Mouse (Mus musculus): Measurements from ENCODE around the gene Esd. TPM values are rescaled to one million over a fixed set of nuclear protein-coding genes. Genes with fewer than 3 reads are reported as not detected.

Esd gene
- polyA plus RNA-seq, 2 experiments = 174 to 315 TPM

DNA sequence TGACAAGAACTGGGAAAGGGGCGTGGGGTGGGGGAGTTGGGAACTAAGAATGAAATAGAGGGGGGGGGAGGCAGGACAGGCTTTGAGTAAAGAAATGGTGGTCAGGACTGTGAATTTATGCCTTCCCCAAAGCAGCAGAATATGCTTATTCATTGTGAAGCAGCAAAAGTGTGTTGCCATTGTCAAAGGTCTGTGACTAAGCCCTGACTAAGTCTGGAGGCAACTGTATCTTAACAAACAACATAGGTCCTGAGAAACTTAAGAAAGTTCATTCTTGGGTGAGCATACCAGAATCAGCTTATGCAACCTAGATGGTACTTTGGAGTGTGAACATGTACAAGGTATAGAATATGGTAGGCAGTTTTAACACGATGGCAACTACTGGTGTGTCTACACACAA lies 1.3 kb downstream of the Esd start:
- H3K9ac ChIP-seq (ENCODE audit: low read depth, low read length, severe bottlenecking) = peak overlapping the region; percentile 84

DNA sequence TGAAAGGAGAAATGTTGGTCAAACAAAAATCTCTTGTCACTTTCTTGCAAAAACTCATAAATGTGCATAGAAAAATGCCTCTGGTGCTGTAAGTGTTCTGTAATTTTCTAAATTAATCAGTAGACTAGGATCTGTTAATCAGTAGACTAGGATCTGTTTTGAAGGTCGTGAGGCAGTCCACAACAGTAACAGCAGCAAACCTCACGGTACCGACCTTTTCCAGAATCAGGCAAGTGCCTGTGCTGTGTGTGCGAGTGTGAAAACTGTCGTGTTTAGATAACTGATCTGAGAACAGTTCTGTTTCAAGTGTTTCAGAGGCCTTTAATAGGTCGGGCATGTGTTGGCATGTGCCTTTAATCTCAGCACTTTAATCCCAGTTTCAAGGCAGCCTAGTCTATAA lies 3.4 kb downstream of the Esd start:
- Histone ChIP-seq H3K4me2 (replicated peaks; ENCODE audit: low read depth, low read length, severe bottlenecking) (no peak overlapping the region), H3K27me3 (ENCODE audit: control insufficient read depth, insufficient read depth, low read length) (no peaks in the 10 kb centered on the region), H3K27ac (replicated peaks; ENCODE audit: low read depth, low read length) (no peak overlapping the region), H3K9ac (ENCODE audit: low read depth, low read length, severe bottlenecking) (no peak overlapping the region), H3K4me1 (ENCODE audit: control insufficient read depth, insufficient read depth, low read length) (peaks cover 5% of the 10 kb centered on the region; the same call in 1 of the 2 replicates), H3K36me3 (ENCODE audit: control insufficient read depth, insufficient read depth, low read length) (peaks cover 47% of the 10 kb centered on the region), H3K9me3 (ENCODE audit: control insufficient read depth, low read length) (no peaks in the 10 kb centered on the region), H3K4me3 (replicated peaks; ENCODE audit: low read length) (no peak overlapping the region)
- DNase-seq (ENCODE audit: low spot score) (no peak), ATAC-seq (ENCODE audit: low FRiP score, low read depth) (no peak)
- 71% methylated on average over 6 of the region's 6 CpGs for WGBS
- no peak for TF ChIP-seq POLR2A (IDR thresholded peaks at IDR 0.05; ENCODE audit: borderline replicate concordance, extremely low read depth, insufficient read depth, insufficient read length)

More for the DNA sequence above, 1.3 kb downstream of the Esd start:
- Histone ChIP-seq H3K9me3 (ENCODE audit: control insufficient read depth, low read length) (no peaks in the 10 kb centered on the region), H3K36me3 (ENCODE audit: control insufficient read depth, insufficient read depth, low read length) (peaks cover 27% of the 10 kb centered on the region), H3K27me3 (ENCODE audit: control insufficient read depth, insufficient read depth, low read length) (no peaks in the 10 kb centered on the region), H3K27ac (replicated peaks; ENCODE audit: low read depth, low read length) (no peak overlapping the region), H3K4me3 (replicated peaks; ENCODE audit: low read length) (peak overlapping the region; percentile 90), H3K4me1 (ENCODE audit: control insufficient read depth, insufficient read depth, low read length) (peaks cover 5% of the 10 kb centered on the region; the same call in 1 of the 2 replicates), H3K4me2 (replicated peaks; ENCODE audit: low read depth, low read length, severe bottlenecking) (peak overlapping the region; percentile 71)
- no peak for TF ChIP-seq POLR2A (IDR thresholded peaks at IDR 0.05; ENCODE audit: borderline replicate concordance, extremely low read depth, insufficient read depth, insufficient read length)
- WGBS = 64% methylated on average over 2 of the region's 2 CpGs
- no peak for DNase-seq (ENCODE audit: low spot score)
- ATAC-seq (ENCODE audit: low FRiP score, low read depth) = no peak

DNA sequence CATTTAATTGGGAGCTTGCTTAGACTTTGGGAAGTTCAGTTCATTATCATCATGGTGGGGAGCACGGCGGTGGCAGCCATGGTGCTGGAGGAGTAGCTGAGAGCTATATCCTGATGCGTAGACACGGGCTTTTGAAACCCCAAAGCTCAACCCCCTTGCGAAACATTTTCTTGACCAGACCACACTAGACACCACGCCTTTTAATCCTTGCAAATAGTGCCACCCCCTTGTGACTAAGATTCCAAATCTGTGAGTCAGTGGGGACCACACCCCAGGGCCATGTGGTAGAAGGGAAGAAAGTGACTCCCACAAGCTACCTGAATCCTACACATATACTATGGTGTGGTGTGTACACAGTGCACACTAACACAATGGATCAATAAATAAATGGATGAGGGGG lies 4.8 kb downstream of the Esd start:
- no peak overlapping the region for H3K9ac ChIP-seq (ENCODE audit: low read depth, low read length, severe bottlenecking)
- WGBS = 97% methylated on average over 6 of the region's 6 CpGs
- TF ChIP-seq POLR2A (IDR thresholded peaks at IDR 0.05; ENCODE audit: borderline replicate concordance, extremely low read depth, insufficient read depth, insufficient read length) = no peak
- ATAC-seq (ENCODE audit: low FRiP score, low read depth) (no peak), DNase-seq (ENCODE audit: low spot score) (no peak)
- no peaks in the 10 kb centered on the region for H3K27me3 ChIP-seq (ENCODE audit: control insufficient read depth, insufficient read depth, low read length)
- H3K27ac ChIP-seq (replicated peaks; ENCODE audit: low read depth, low read length) = no peak overlapping the region
- H3K36me3 ChIP-seq (ENCODE audit: control insufficient read depth, insufficient read depth, low read length) = peaks cover 61% of the 10 kb centered on the region
- no peaks in the 10 kb centered on the region for H3K9me3 ChIP-seq (ENCODE audit: control insufficient read depth, low read length)
- no peak overlapping the region for H3K4me3 ChIP-seq (replicated peaks; ENCODE audit: low read length)
- no peak overlapping the region for H3K4me2 ChIP-seq (replicated peaks; ENCODE audit: low read depth, low read length, severe bottlenecking)
- H3K4me1 ChIP-seq (ENCODE audit: control insufficient read depth, insufficient read depth, low read length) = peaks cover 5% of the 10 kb centered on the region; the same call in 1 of the 2 replicates

DNA sequence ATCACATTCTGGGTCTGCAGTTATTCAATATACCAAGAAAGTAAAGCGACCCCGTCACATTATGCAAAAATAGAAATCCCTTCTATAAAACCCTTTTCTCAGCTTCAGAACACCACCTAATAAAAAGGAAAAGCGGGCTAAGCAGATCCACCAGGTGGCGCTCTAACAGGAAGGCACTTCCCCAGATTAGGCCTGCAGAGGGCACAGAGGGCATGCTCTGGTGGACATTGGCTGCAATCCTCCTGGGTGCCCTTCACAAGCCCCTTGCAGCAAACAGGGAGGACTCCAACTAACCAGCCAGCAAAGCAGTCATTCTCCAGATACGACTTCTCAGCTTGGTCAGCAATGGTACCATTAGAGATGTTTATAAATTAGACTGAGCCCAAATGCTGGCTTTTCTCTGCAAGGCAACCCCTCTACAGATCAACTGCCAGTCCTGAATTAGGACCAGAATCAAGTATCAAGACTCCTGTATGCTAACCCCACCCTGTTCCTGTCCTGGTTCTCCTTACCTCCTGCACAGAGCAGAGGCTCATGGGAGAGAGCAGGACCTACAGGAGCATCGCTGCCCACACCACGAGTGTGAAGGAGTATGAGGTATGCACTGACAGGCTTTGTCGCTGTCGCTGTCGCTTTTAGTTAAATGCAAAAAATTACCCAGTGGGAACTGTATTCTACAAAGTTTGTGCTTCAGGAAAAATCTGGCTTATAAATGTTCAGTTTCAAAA lies 32.3 kb downstream of the Esd start:
- DNase-seq (ENCODE audit: low spot score) = peak; percentile 57
- H3K9me3 ChIP-seq (ENCODE audit: control insufficient read depth, low read length) = no peaks in the 10 kb centered on the region
- no peak overlapping the region for H3K4me3 ChIP-seq (replicated peaks; ENCODE audit: low read length)
- H3K9ac ChIP-seq (ENCODE audit: low read depth, low read length, severe bottlenecking) = no peak overlapping the region
- ATAC-seq (ENCODE audit: low FRiP score, low read depth) = no peak
- peaks cover 4% of the 10 kb centered on the region; the same call in 1 of the 2 replicates for H3K36me3 ChIP-seq (ENCODE audit: control insufficient read depth, insufficient read depth, low read length)
- no peaks in the 10 kb centered on the region for H3K4me1 ChIP-seq (ENCODE audit: control insufficient read depth, insufficient read depth, low read length)
- TF ChIP-seq POLR2A (IDR thresholded peaks at IDR 0.05; ENCODE audit: borderline replicate concordance, extremely low read depth, insufficient read depth, insufficient read length) = no peak
- H3K27ac ChIP-seq (replicated peaks; ENCODE audit: low read depth, low read length) = no peak overlapping the region
- H3K4me2 ChIP-seq (replicated peaks; ENCODE audit: low read depth, low read length, severe bottlenecking) = no peak overlapping the region
- WGBS = 58% methylated on average over 10 of the region's 10 CpGs
- H3K27me3 ChIP-seq (ENCODE audit: control insufficient read depth, insufficient read depth, low read length) = no peaks in the 10 kb centered on the region

GRCm38 (mm10) chr14:74767892-74768291 lies 35.8 kb downstream of the Esd start:
- Histone ChIP-seq H3K27ac (replicated peaks; ENCODE audit: low read depth, low read length) (no peak overlapping the region), H3K4me1 (ENCODE audit: control insufficient read depth, insufficient read depth, low read length) (no peaks in the 10 kb centered on the region), H3K9me3 (ENCODE audit: control insufficient read depth, low read length) (no peaks in the 10 kb centered on the region), H3K4me3 (replicated peaks; ENCODE audit: low read length) (no peak overlapping the region), H3K9ac (ENCODE audit: low read depth, low read length, severe bottlenecking) (no peak overlapping the region), H3K27me3 (ENCODE audit: control insufficient read depth, insufficient read depth, low read length) (no peaks in the 10 kb centered on the region), H3K4me2 (replicated peaks; ENCODE audit: low read depth, low read length, severe bottlenecking) (no peak overlapping the region), H3K36me3 (ENCODE audit: control insufficient read depth, insufficient read depth, low read length) (peaks cover 21% of the 10 kb centered on the region)
- no peak for TF ChIP-seq POLR2A (IDR thresholded peaks at IDR 0.05; ENCODE audit: borderline replicate concordance, extremely low read depth, insufficient read depth, insufficient read length)
- DNase-seq (ENCODE audit: low spot score) = no peak
- ATAC-seq (ENCODE audit: low FRiP score, low read depth) = no peak
- 79% methylated on average over 1 of the region's 1 CpGs for WGBS
